Mouse (Mus musculus) thymus, adult 2 months (tissue): Measurements from ENCODE around the gene Prtn3. TPM values are rescaled to one million over a fixed set of nuclear protein-coding genes. Genes with fewer than 3 reads are reported as not detected.
A peak's percentile ranks its signal among the peaks of the same experiment; 100 is the strongest.

Experiments
- DNase-seq: peaks from one replicate; pipeline ENCODE4 v3.0.0; 2021
- H3K27ac ChIP-seq: fragments of 200-500 bp; 2 replicates; pipeline ENCODE4 v1.5.1; 2012; ENCODE audit warnings: low read length, control low read depth; ENCODE audit not compliant: control insufficient read depth, insufficient read depth
- H3K27me3 ChIP-seq: fragments of 200-500 bp; 2 replicates; pipeline ENCODE4 v1.6.1; 2012; ENCODE audit warnings: mild to moderate bottlenecking, low read length, moderate library complexity, mixed read lengths; ENCODE audit not compliant: control insufficient read depth, insufficient read depth
- H3K36me3 ChIP-seq: fragments of 200-500 bp; 2 replicates; pipeline ENCODE4 v1.6.1; 2012; ENCODE audit warnings: mild to moderate bottlenecking, low read length, moderate library complexity; ENCODE audit not compliant: control insufficient read depth, insufficient read depth
- H3K4me1 ChIP-seq: fragments of 200-500 bp; replicated peaks from 2 replicates; pipeline ENCODE4 v1.6.1; 2012; ENCODE audit warnings: low read length; ENCODE audit not compliant: control insufficient read depth, insufficient read depth
- H3K4me3 ChIP-seq: fragments of 200-500 bp; 2 replicates; pipeline ENCODE4 v1.5.1; 2012; ENCODE audit warnings: mild to moderate bottlenecking, low read length, control low read depth, moderate library complexity; ENCODE audit not compliant: control insufficient read depth, insufficient read depth
- CTCF ChIP-seq: fragments of 200-500 bp; IDR thresholded peaks from 2 replicates; pipeline ENCODE4 v1.5.1; 2012; ENCODE audit warnings: mild to moderate bottlenecking, control low read depth, low read length, moderate library complexity, borderline replicate concordance; ENCODE audit not compliant: control insufficient read depth, poor library complexity, insufficient read depth; ENCODE audit errors: extremely low read depth
- POLR2A ChIP-seq: fragments of 200-500 bp; IDR thresholded peaks from 2 replicates; pipeline ENCODE4 v1.6.1; 2012; ENCODE audit warnings: mild to moderate bottlenecking, low read length, control low read depth, moderate library complexity; ENCODE audit not compliant: control insufficient read depth, poor library complexity, insufficient read depth; ENCODE audit errors: extremely low read depth
- WGBS: fragments of 180-500 bp; shearing (Covaris S2); methylation state at CpG from one replicate; pipeline ENCODE4 v1.1.7; 2018; 5-methylcytosine and 5-hydroxymethylcytosine counted together
- polyA plus RNA-seq: library from polyadenylated mRNA; depleted of rRNA; stranded (reverse); fragments of >200 nt; gene quantifications from 2 replicates; pipeline ENCODE4 v1.2.3, GENCODE M21; 2012

Gene Prtn3
- polyA plus RNA-seq, 1 experiment, result 5.3 TPM

DNA sequence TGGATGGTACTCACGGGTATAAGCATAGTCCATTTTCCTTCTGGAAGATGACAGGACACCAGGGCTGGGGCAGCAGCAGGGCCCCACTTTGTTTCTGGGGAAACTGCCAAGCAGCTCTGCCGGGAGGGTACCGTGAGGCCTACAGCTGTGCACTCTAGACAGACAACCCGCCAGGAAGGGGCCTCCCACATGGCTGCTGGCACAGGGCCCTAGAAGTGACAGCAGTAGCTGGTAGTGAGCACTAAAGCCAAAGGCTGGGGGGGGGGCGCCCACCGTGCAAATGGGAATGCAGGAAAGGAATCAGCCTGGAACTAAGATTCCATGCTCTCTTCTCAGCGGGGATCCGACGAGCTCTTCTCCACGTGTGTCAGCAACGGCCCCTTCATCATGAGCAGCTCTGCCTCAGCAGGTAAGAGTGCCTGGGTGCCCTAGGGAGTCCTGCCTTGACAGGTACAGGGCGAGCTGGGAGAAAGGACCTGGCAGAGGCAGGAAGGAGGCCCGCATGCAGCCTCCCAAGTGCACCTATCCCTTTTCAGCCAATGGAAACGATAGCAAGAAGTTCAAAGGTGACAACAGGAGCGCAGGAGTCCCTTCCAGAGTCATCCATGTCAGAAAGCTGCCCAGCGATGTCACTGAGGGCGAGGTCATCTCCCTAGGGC is 15.7 kb upstream of the Prtn3 start:
- H3K4me1 ChIP-seq, result peaks cover 31% of the 10 kb centered on the region
- TF ChIP-seq POLR2A, result no peak
- TF ChIP-seq CTCF, result no peak
- H3K36me3 ChIP-seq, result peaks cover 61% of the 10 kb centered on the region
- H3K27me3 ChIP-seq, result no peaks in the 10 kb centered on the region
- H3K27ac ChIP-seq, result no peak overlapping the region
- DNase-seq, result peak; percentile 17
- 65% methylated on average over 17 of the region's 17 CpGs for WGBS
- no peak overlapping the region for H3K4me3 ChIP-seq

DNA sequence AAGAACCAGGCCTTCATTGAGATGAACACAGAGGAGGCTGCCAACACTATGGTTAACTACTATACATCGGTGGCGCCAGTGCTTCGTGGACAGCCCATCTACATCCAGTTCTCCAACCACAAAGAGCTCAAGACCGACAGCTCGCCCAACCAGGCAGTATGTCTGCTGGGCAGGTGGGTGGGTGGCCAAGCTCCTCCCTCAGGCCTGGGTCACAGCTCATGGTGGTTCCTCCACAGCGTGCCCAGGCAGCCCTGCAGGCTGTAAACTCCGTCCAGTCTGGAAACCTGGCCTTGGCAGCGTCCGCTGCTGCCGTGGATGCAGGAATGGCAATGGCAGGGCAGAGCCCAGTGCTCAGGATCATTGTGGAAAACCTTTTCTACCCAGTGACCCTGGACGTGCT is 15.2 kb upstream of the Prtn3 start:
- 86% methylated on average over 11 of the region's 11 CpGs for WGBS
- no peak for DNase-seq
- no peak overlapping the region for H3K27ac ChIP-seq
- H3K4me1 ChIP-seq, result peaks cover 31% of the 10 kb centered on the region
- H3K27me3 ChIP-seq, result no peaks in the 10 kb centered on the region
- peaks cover 65% of the 10 kb centered on the region for H3K36me3 ChIP-seq
- H3K4me3 ChIP-seq, result no peak overlapping the region
- no peak for TF ChIP-seq POLR2A
- TF ChIP-seq CTCF, result no peak

DNA sequence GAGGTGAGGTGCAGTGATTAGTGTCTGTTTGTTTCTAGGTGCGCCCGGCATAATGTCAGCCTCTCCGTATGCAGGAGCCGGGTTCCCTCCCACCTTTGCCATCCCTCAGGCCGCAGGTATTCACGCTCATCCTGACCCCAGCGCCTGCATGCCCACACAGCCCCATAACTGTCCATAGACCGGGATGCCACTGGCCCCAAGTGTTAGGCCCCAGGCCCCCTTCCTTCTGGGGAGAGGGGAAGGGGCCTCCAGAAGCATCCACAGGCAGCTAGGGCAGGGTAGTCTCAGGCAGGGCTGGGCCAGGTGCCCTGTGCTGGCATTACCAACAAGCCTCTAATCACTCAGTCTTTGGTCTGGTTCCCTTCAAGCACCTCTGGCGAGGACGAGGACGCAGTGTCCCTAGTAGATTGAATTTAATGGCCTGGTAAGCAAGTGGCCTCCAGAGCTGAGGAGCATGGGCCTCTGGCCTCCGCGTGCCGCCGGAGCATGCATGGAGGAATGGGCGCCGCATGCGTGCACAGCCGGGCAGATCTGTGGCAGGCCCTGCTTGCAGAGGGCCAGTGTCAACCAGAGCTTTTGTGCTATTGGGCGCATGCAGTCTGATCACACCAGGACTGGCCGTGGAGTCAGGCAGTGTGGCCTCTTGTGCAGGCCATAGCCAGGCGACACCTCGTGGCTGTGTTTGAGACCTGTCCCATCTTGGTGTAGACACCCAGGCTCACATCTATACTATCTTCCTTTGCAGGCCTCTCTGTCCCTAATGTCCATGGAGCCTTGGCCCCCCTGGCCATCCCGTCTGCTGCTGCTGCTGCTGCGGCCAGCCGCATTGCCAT is 14.0 kb upstream of the Prtn3 start:
- Histone ChIP-seq H3K4me3 (no peak overlapping the region), H3K27ac (no peak overlapping the region), H3K27me3 (no peaks in the 10 kb centered on the region), H3K36me3 (peaks cover 67% of the 10 kb centered on the region), H3K4me1 (peaks cover 31% of the 10 kb centered on the region)
- WGBS, result 97% methylated on average over 26 of the region's 26 CpGs
- TF ChIP-seq CTCF, result no peak
- no peak for TF ChIP-seq POLR2A
- DNase-seq, result no peak

DNA sequence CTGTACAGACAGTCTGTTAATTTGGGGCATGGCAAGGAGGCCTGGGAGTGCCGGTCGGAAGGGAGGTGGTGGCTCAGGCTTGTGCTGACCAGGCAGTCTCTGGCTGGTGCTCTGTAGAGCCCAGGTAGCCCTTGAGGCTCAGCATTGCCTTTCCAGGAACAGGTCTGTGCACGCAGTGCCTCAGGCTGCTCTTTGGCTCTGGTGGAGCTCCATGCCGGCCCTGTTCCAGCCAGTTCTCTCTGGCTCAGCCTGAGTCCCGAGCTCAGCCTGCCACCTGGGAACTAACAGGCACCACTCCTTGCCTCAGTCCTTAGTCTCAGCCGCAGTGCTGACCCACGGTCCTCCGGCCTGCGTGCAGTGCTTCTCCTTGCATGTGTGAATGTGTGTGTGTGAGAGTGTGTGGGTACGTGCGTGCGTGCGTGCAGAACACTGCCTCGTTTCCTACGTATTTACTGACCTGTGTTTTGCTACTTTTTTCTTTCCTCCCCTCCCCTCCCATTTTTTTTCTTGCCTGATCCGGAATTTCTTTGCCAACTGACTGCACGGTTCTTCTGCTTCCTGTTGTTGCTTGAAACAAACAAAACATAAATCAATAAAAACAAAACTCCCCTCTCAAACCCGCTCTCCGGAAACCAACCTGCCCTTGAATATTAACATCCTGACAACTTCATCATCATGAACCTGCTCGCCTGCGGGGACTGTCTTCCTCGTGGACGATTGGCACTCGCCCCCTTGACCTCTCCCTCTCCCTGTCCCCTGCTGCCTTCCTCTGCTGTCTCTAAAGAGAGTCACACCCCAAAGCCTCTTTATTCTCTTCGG is 12.8 kb upstream of the Prtn3 start:
- no peak overlapping the region for H3K27ac ChIP-seq
- H3K36me3 ChIP-seq, result peaks cover 66% of the 10 kb centered on the region
- H3K4me3 ChIP-seq, result no peak overlapping the region
- no peak for DNase-seq
- H3K27me3 ChIP-seq, result no peaks in the 10 kb centered on the region
- TF ChIP-seq CTCF (no peak), POLR2A (no peak)
- WGBS, result 94% methylated on average over 25 of the region's 25 CpGs
- H3K4me1 ChIP-seq, result peaks cover 22% of the 10 kb centered on the region

DNA sequence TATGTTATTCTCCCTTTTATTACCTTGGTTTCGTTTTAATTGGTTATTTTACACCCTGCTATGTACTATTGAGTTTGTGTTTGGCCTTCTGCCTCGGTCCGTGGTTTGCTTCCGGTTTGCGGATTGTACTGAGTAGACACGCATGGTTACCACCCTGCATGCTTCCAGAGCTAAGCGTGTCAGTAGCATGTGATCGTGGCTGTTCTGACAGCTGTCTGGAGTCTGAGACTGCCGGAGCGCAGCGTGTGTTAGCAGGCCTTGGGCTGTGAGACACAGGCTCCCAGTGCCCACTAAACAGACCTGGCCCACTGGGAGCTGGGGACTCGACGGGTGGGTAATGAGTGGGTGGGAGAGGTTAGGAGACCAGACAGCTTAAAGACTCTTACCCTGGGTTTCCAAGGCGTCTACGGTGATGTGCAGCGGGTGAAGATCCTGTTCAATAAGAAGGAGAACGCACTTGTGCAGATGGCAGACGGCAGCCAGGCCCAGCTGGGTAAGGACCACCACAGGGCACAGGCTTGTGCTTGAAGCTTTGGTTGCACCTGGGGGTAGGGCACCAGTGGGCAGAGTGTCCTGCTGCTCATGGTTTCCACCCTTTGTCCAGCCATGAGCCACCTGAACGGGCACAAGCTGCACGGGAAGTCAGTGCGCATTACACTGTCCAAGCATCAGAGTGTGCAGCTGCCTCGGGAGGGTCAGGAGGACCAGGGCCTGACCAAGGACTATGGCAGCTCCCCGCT is 12.1 kb upstream of the Prtn3 start:
- Histone ChIP-seq H3K27ac (no peak overlapping the region), H3K27me3 (no peaks in the 10 kb centered on the region), H3K4me3 (no peak overlapping the region), H3K4me1 (peaks cover 15% of the 10 kb centered on the region), H3K36me3 (peaks cover 59% of the 10 kb centered on the region)
- TF ChIP-seq CTCF (no peak), POLR2A (no peak)
- no peak for DNase-seq
- 93% methylated on average over 23 of the region's 23 CpGs for WGBS

DNA sequence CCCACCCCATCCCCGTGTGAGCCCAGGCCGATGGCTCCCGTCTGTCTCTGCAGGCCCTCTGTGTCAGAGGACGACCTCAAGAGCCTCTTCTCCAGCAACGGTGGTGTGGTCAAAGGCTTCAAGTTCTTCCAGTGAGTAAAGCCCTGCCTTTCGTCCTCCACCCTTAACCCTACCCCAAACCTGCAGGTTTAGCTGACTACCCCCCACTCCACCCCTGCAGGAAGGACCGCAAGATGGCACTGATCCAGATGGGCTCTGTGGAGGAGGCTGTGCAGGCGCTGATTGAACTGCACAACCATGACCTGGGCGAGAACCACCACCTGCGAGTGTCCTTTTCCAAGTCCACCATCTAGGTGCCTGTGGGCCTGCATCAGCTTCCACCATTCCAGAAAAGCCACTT is 11.4 kb upstream of the Prtn3 start:
- peaks cover 57% of the 10 kb centered on the region for H3K36me3 ChIP-seq
- H3K27ac ChIP-seq, result no peak overlapping the region
- TF ChIP-seq POLR2A, result no peak
- TF ChIP-seq CTCF, result no peak
- no peak for DNase-seq
- H3K27me3 ChIP-seq, result no peaks in the 10 kb centered on the region
- WGBS, result 86% methylated on average over 10 of the region's 10 CpGs
- peaks cover 7% of the 10 kb centered on the region for H3K4me1 ChIP-seq
- H3K4me3 ChIP-seq, result no peak overlapping the region
